Mouse (Mus musculus) forelimb bud, embryonic 11.5 days (tissue): ENCODE data around the gene Mep1a.
"Not testable (repeated sequence)": the region's sequence is repeated elsewhere in the genome, so short reads cannot be mapped to it uniquely, and the experiment has no call there.

Source experiments
- DNase-seq: peaks from one replicate; pipeline ENCODE4 v3.0.0-alpha.2; 2012; ENCODE audit warnings: low read depth, low spot score

Mep1a gene

DNA sequence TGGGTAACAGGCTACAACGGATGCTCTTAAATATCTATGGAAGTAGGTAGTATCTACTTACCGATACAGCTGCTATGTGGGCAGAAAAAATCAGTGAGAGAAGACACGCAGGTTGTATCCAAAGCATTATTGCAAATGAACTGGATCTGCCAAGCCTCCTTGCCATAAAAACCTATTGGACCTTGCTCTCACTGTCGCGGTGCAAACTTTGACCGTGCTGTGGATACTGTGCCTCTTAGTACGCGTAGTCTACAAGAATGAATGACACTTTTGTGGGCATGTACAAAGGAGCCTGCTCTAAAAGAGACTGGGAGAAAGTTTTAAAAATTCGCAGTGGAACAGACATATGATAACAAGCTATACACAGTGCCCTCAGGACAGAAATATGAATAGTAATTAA lies at the start of gene Mep1a:
TSS of gene Mep1a (minus strand) at position 221 of the 400 bp plus-strand sequence.
- DNase-seq = no peak

- DNase-seq = no peak
These were observed 48.6 kb upstream of the Mep1a start for GRCm38 (mm10) chr17:43551122-43551630.

DNA sequence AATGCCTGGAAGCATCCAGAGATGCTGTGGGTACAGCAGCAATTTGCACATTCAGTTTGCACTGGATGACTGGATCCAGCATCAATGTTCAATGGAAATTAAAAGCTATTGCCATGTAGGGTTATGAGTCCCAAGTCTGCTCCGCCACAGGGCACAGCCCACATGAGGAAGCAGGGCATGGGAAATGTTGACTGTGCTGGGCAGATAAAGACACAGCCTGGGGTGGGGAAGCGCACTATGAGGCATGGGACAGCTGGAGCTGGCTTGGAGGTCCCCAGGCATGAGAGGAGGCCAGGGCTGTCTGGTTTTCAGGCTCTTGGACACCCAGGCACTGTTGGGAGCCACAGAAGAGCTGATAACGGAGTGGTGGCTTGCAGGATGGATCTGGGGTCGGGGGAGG lies 41.4 kb upstream of the Mep1a start:
- no peak for DNase-seq

GRCm38 (mm10) chr17:43543539-43543938 lies 40.9 kb upstream of the Mep1a start, which contains the start of gene Ankrd66:
TSS of gene Ankrd66 (minus strand) at chr17:43543639.
- no peak for DNase-seq

- no peak for DNase-seq
These were observed 36.2 kb upstream of the Mep1a start for GRCm38 (mm10) chr17:43538767-43539166.

DNA sequence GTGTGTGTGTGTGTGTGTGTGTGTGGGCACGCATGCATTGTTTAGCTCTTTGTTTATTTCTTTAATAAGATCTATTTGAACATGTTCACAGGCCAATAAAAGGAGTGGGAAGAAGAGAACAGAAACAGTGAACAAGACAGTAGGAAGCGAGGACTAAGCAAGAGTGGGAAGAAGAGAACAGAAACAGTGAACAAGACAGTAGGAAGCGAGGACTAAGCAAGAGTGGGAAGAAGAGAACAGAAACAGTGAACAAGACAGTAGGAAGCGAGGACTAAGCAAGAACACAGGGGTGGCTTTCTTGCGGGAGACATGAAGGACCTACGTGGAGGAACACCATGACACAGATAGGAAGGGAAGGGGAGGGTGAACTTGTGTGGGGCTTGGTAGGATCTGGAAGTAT lies 34.2 kb upstream of the Mep1a start:
- not testable (repeated sequence) for DNase-seq

DNA sequence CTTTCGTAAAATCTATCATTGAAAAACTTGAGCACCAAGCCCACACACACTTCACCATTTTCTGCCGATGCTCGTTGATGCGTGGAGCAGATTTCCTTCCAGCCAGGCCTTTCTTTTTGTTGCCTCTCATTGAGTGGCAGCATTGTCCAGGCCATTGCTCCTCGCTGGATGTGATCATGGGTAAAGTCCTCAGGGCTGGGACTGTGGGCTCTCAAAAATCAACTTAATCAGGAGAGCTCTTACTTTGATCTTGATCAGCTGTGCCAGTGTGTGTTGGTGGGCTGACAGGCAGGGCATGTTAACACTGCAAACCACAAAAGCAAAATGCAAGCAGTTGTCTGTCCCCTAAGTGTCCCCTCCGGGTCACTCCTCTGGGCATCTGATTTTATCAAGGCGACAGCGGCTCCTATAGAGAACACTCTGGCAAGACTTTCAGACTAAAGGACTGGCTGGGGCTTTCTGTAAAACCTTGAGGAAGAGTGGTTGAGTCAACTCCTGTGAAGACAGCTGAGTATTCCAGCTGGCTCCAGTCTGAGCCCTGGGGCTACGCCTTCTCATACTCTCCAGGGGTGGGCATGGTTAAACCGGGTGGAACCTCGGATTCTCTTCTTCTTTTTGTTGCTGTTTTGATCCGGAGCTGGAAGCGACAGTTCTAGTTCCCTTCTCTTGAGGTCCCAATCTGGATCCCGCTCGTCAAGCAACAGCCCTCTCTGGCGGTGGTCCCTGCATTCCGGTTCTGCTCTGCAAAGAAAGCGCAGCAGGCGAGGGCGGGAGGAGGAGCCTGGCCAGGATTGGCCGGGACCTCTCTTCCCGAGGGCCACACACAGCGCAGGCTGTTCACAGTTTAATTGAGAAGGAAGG lies 32.0 kb upstream of the Mep1a start:
- peak; percentile 46 for DNase-seq

DNA sequence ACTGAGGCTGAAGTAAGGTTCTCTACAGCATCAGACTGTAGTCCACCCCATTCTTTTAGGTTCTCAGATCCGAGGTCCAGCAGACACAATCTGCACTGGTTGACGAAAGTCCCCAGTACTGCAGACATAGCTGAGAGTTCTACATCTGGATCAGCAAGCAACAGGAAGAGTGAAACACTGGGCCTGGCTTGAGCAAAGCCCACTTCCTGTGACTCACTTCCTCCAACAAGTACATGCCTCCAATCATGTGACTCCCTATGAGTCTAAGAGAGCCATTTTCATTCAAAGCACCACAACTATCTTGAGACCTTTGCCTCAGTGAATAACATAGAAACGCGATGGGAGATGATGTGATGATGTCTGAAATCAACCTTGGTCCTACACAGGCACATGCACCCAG lies 28.6 kb upstream of the Mep1a start:
- no peak for DNase-seq

DNA sequence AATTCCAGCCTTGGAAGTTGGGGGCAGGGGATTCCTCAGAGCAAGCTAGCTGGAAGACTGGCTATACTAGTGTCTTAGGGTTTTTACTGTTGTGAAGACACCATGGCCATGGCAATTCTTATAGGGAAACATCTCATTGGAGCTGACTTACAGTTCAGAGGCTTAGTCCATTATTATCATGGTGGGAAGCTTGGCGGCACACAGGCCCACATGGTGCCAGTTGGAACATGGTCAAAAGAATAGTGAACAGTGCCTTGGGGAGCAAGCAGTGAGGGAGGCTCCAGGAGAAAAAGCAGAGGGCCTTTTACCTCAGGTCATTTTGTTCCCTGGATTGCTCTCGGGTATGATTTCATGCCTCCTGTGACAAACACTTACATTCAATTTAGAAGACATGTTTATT lies 27.9 kb upstream of the Mep1a start:
- no peak for DNase-seq

DNA sequence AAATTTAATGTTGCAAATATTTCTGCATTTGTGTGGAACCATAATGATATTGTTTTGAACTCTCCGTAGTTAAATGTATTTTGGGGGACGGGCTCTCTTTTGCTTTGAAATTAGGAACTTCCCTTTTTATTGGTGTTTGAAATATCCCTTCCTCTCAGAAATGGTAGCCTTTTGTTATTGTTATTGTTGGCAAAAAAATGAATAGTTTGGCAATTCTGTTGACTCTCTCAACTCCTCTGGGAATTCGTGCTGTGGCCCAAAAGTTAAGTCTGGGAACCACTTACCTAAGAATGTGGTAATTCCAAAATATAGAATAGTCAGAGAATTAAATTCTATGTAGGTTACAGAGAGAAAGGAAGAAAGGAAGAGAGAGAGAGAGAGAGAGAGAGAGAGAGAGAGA lies 17.6 kb upstream of the Mep1a start:
- no peak for DNase-seq

DNA sequence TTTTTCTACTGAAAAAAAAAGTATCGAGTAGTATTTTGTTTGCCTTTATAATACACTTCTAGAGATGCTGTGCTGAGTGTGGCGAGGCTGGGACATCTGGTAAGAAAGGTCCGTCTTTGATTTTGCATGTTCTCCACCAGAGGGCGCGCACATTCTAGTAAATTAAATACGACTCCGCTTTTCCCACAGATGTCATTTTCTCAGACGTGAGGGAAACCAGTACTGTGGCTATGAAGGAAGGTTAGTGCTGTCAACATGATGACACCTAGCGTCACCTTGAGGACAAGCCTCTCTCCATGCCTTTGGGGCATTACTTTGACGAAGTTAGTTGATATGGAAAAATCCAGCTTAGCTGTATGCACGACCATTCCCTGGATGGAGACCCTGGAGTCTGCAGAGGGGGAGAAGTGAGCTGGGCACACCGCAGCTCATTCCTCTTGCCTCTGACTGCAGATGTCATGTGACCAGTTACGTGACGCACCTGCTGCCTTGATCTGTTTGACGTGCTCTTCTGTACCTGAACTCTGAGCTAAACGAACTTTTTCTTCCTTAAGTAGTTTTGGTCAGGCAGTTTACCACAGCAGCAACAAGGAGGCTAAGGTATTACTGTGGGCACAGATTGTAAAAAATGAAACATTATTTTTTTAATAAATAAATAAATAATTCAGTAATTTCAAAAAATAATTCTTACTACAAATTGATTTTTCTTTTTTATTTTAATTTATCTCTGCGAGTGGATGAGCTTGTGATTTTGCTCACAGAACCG lies 16.2 kb upstream of the Mep1a start:
- peak; percentile 77 for DNase-seq

GRCm38 (mm10) chr17:43510782-43511181 lies 8.2 kb upstream of the Mep1a start:
- peak; percentile 7 for DNase-seq

- no peak for DNase-seq
These were observed 2.0 kb upstream of the Mep1a start for GRCm38 (mm10) chr17:43504594-43504934.

DNA sequence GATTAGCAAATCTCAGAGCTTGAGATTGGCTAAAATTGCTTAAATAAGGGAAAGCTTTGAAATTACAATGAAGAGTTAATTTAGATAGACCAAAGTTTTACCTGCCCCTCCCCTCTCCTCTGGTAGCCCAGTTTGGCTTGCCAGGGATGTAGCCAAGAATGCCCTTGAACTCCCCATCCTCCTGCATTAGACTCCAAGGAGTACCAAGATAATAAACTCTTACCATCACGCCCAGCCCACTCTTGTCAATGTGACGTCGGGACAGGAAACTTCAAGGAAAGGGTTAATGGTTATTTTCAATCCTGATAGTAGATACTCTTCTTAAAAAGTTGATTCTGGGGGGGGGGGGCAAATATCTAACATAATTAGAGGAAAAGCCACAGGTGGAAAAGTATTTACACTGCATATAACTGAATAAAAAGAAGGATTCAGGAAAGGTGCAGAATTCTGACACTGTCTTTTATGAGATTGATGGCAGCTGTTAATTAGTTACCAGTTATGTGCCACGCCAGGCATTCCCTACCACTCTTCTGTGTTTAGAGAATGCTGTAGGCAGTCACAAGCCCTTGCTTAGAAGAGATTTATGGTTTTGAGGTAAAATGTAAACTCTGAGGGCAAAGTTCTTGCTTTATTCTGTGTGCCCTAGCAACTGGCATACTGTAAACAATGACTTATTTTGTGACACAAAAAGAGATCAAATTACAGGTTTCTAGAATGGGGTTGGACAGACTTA lies 1.4 kb upstream of the Mep1a start:
- no peak for DNase-seq

DNA sequence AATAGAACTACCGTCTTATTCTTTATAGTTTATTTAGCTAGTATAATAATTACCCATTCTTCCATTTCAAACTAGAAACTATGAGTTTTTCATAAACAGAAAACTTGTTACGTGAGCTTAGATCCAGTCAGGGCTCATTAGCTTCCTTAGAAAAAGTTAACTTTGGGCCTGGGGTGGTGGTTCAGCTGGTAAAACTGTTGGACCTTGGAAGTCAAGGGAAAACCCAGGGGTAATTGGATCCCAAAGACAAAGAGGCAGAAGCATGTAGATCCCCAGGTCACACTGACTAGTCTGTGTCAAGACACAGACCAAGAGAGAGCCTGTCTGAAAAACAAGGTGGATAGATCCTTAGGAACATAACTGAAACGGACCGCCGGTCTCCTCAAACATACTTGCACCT lies 981 bp downstream of the Mep1a start:
- no peak for DNase-seq

DNA sequence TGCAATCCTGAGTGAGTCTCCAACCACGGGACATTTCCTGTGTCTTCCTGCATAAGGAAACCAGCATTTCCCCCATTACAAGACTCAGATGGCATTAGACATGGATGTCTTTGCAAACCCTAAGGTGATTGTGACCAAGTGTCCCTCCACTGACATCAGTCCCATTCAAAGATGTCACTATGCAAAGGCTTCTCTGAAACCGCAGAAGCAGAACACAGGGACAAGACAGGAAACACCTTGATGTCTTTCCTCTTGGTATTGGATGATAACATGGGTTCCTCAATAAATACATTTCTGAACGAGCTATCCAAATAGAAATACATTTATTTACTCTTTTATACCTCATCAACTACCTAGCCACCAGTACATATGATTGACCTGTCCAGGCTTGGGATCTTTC lies 1.4 kb downstream of the Mep1a start:
- DNase-seq = no peak

DNA sequence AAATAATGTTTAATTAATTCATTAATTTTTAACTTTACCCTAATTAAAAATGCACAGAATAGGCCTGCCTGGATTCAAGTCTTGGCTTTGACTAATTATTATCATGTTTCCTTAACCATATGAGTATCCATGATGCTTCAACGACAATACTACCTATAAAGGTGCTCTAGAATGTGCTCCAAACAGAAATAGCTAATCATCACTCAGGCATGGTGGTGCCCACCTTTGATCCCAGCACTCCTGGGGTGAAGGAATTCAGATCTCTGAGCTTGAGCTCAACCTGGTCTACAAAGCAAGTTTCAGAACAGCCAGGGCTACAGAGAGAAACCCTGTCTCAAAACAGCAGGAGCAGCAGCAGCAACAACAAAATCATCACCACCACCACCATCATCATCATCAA lies 2.1 kb downstream of the Mep1a start:
- no peak for DNase-seq

- no peak for DNase-seq
These were observed 5.1 kb downstream of the Mep1a start for GRCm38 (mm10) chr17:43497521-43497920.

DNA sequence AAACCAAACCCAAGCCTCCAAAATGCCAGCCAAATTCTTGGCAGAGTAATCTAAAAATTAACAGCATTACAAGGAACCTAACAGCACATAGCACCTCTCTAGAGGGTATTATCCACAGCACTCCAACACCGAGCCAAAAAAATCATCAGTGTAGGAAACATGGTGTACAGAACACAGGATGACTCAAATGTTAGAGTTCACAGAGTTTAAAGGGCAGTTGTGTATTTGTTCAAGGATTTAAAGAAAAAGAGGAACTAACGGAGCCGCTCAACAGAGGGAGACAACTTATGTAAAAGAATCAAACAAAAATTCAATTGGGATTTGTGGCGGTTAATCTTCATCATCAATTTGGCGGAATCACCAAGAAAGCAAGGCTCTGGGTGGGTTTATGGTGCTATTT lies 7.1 kb downstream of the Mep1a start:
- no peak for DNase-seq

GRCm38 (mm10) chr17:43490371-43490770 lies 12.2 kb downstream of the Mep1a start:
- not testable (repeated sequence) for DNase-seq

- no peak for DNase-seq
These were observed 14.0 kb downstream of the Mep1a start for GRCm38 (mm10) chr17:43488439-43489151.
